Mouse (Mus musculus): ENCODE data around the gene Cyp2d11.

DNA sequence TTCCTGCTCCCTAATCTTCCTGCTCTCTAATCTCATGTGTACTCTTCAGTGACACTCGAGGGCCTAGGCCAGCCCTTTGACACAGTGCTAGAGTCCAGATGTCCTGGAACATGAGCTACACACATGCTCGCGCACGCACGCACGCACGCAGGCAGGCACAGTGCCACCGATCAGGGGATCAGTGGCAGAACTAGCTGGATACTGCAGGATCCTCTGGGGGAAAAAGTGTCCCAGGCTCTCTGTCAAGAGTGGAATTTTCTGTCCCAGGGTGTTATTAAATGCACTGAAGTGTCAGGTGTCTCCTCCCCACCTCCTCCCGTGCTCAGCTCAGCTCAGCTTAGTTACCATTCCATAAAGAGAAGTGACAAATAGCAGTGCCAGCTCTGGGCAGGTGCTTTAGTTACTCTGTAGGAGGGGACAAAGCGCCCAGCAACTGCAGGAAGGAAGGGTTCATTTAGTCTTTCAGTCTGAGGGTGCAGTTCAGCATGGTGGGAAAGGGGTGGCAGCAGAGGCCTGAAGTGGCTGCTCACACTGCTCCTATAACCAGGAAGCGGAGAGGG is 32.3 kb downstream of the Cyp2d11 start:
- TF ChIP-seq GATA1 (IDR thresholded peaks at IDR 0.05; ENCODE audit: low read length) (no peak), TAL1 (IDR thresholded peaks at IDR 0.05; ENCODE audit: low read length) (no peak)
